Mouse (Mus musculus) erythroblast, embryonic 14.5 days (primary cell): ENCODE results near the gene Wdcp.

ENCODE experiments used
- GATA1 ChIP-seq: IDR thresholded peaks from 2 replicates; pipeline ENCODE4 v1.6.1; 2012; ENCODE audit warnings: low read length, inconsistent platforms, mixed read lengths
- TAL1 ChIP-seq: IDR thresholded peaks from 3 replicates; pipeline ENCODE4 v1.6.1; 2012; ENCODE audit warnings: low read length, inconsistent platforms, mixed read lengths

- TF ChIP-seq GATA1 (no peak), TAL1 (no peak)
Measured at GRCm38 (mm10) chr12:4811705-4812104, 31.4 kb upstream of the Wdcp start.
